Comparison of ENCODE assay signal across 8 mouse cellular contexts in the genomic region with DNA sequence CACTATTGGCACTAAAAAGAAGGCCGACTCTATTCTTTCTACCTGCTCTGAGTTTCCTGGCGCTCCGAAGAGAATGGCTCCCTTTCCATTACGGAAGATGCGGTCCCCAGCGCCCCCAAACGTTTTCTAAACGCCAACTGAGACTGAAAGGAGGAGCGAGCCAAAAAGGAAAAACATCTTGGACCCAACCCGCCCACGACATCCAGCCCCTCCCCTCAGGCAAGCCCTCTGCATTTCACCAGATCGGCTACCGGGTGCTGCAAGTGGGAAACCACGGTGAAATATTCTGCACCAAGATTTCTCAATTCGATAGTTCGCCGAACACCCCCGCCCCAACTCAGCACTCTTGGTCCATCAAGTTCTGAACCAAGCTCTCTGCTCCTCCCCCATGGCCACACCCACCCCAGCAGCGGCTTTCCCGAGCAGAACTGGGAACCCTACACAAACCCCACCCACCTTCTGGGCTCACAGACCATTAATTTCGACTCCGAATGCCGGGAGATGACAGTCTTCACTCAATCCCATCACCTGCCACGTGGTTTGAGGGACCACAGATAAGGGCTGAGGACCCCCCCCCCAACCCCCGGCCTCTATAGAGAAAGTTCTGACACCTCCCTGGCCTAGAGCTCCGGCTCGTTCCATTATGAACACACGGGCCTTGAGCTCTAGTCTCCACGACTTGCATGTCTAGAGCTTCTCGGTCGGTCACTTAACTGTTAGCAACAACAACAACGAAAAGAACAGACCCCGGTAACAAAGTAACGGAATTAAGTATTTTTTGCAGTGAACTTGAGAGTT. TPM values are rescaled to one million over a fixed set of nuclear protein-coding genes. Genes with fewer than 3 reads are reported as not detected.
DNase-seq lines count a peak whose midpoint lies in the region; ATAC-seq and TF ChIP-seq lines count a peak whose summit lies in the region.

No protein-coding gene starts in this region.

- H3K4me3 ChIP-seq in intestine, embryonic 16.5 days (ENCODE audit: low read length), result peak overlapping the region; percentile 80
- H3K4me3 ChIP-seq in limb, embryonic 13.5 days, result peak overlapping the region; percentile 77
- peak overlapping the region; percentile 87 for H3K4me3 ChIP-seq in midbrain, embryonic 15.5 days
- H3K4me3 ChIP-seq in spleen, adult 2 months (ENCODE audit: extremely low read depth, insufficient read depth, insufficient read length), result peak overlapping the region; percentile 97

- peaks cover 14% of the 10 kb centered on the region; the same call in 1 of the 2 replicates for H3K4me1 ChIP-seq in intestine, embryonic 16.5 days (ENCODE audit: control insufficient read depth, insufficient read depth, low read length)
- H3K4me1 ChIP-seq in limb, embryonic 13.5 days, result peaks cover 22% of the 10 kb centered on the region
- H3K4me1 ChIP-seq in midbrain, embryonic 15.5 days, result peaks cover 35% of the 10 kb centered on the region
- peaks cover 31% of the 10 kb centered on the region for H3K4me1 ChIP-seq in spleen, adult 2 months (ENCODE audit: control insufficient read depth, insufficient read depth, insufficient read length)

- WGBS in intestine, embryonic 16.5 days, result under 1% methylated on average over 34 of the region's 34 CpGs
- WGBS in limb, embryonic 13.5 days, result under 1% methylated on average over 34 of the region's 34 CpGs
- under 1% methylated on average over 34 of the region's 34 CpGs for WGBS in midbrain, embryonic 15.5 days
- 2% methylated on average over 34 of the region's 34 CpGs for WGBS in spleen, adult 2 months

- H3K9me3 ChIP-seq in intestine, embryonic 16.5 days (ENCODE audit: control insufficient read depth, low read length), result no peaks in the 10 kb centered on the region
- H3K9me3 ChIP-seq in limb, embryonic 13.5 days, result no peaks in the 10 kb centered on the region
- H3K9me3 ChIP-seq in midbrain, embryonic 15.5 days, result no peaks in the 10 kb centered on the region

- peak overlapping the region; percentile 92 for H3K9ac ChIP-seq in intestine, embryonic 16.5 days (ENCODE audit: low read depth, low read length)
- H3K9ac ChIP-seq in limb, embryonic 13.5 days, result peak overlapping the region; percentile 87
- peak overlapping the region; percentile 91 for H3K9ac ChIP-seq in midbrain, embryonic 15.5 days

- intact Hi-C loops in gastrocnemius, postnatal 36 days (cut with DNase I), result loop anchor here (2.0 to 5.0 kb wide), 5 partner anchors 39 to 456 kb away; a partner anchor contains a TSS

- TF ChIP-seq CTCF in spleen, adult 2 months (IDR thresholded peaks at IDR 0.05; ENCODE audit: extremely low read depth, insufficient read depth, insufficient read length, insufficient replicate concordance), result peak; percentile 7; the same call in 1 of the 2 replicates

- peak overlapping the region; percentile 95 for H3K4me2 ChIP-seq in intestine, embryonic 16.5 days (ENCODE audit: low read depth, low read length)
- H3K4me2 ChIP-seq in limb, embryonic 13.5 days (replicated peaks), result peak overlapping the region; percentile 90
- peak overlapping the region; percentile 95 for H3K4me2 ChIP-seq in midbrain, embryonic 15.5 days

- TF ChIP-seq POLR2A in spleen, adult 2 months (IDR thresholded peaks at IDR 0.05; ENCODE audit: low read depth, low read length), result peak; percentile 16; the same call in 1 of the 2 replicates

- H3K27me3 ChIP-seq in intestine, embryonic 16.5 days (replicated peaks; ENCODE audit: control insufficient read depth, insufficient read depth, low read length), result no peaks in the 10 kb centered on the region
- no peaks in the 10 kb centered on the region for H3K27me3 ChIP-seq in limb, embryonic 13.5 days
- H3K27me3 ChIP-seq in midbrain, embryonic 15.5 days (replicated peaks), result no peaks in the 10 kb centered on the region
- H3K27me3 ChIP-seq in spleen, adult 2 months (ENCODE audit: control insufficient read depth, insufficient read depth, low read length), result no peaks in the 10 kb centered on the region

- no peak for ATAC-seq in cerebellum, adult (ENCODE audit: insufficient number of reproducible peaks, low FRiP score, low TSS enrichment)
- ATAC-seq in intestine, embryonic 16.5 days, result no peak
- no peak for ATAC-seq in limb, embryonic 13.5 days (ENCODE audit: low FRiP score, low read depth)
- ATAC-seq in midbrain, embryonic 15.5 days (replicated peaks), result no peak

- DNase-seq in cerebellum, adult 11 months, result peak; percentile 76
- peak; percentile 76 for DNase-seq in embryo, embryonic 9.5 days (ENCODE audit: extremely low spot score)
- DNase-seq in gastrocnemius, postnatal 36 days, result peak; percentile 81 to 86
- DNase-seq in spleen, adult 2 months (ENCODE audit: low read depth in 1 of 2, low spot score in 2 of 2), result peak; percentile 28 to 80

- peak overlapping the region; percentile 98 for H3K27ac ChIP-seq in intestine, embryonic 16.5 days (ENCODE audit: low read length)
- 0 out of 2 replicates have a peak overlapping the region, but pooled peaks have one; percentile 85 for H3K27ac ChIP-seq in limb, embryonic 13.5 days
- peak overlapping the region; percentile 92 for H3K27ac ChIP-seq in midbrain, embryonic 15.5 days
- peak overlapping the region; percentile 99 for H3K27ac ChIP-seq in spleen, adult 2 months (ENCODE audit: insufficient read depth, low read length)

- no peaks in the 10 kb centered on the region for H3K36me3 ChIP-seq in intestine, embryonic 16.5 days (ENCODE audit: control insufficient read depth, insufficient read depth, low read length)
- no peaks in the 10 kb centered on the region for H3K36me3 ChIP-seq in limb, embryonic 13.5 days
- no peaks in the 10 kb centered on the region for H3K36me3 ChIP-seq in midbrain, embryonic 15.5 days (replicated peaks)
- no peaks in the 10 kb centered on the region for H3K36me3 ChIP-seq in spleen, adult 2 months (ENCODE audit: control insufficient read depth, insufficient read depth, low read length)

RNA-seq across cellular contexts. Expression of a gene that starts 2.3 kb away (rescaled TPM):
- 10 to 100 TPM; 42.3 to 47.7 TPM for total RNA-seq in gastrocnemius, postnatal 36 days (2021)
- 23.1 and 23.3 TPM in 2 replicates for polyA plus RNA-seq in intestine, embryonic 16.5 days (2015; fragmentation: Nextera tagmentation; extraction: Ambion mirVana)
- polyA plus RNA-seq in limb, embryonic 13.5 days (2015; fragmentation: Nextera tagmentation; extraction: Ambion mirVana), result 20.1 and 20.9 TPM in 2 replicates
- polyA plus RNA-seq in midbrain, embryonic 15.5 days (2015; fragmentation: Nextera tagmentation; extraction: Ambion mirVana), result 21.7 and 23.4 TPM in 2 replicates
- polyA plus RNA-seq in spleen, adult 2 months (2012; rRNA removed), result 72.0 and 89.0 TPM in 2 replicates

RNA-seq across cellular contexts. Expression of a gene that starts 19.7 kb away (rescaled TPM):
- not detected for total RNA-seq in gastrocnemius, postnatal 36 days (2021)
- not detected in 2 replicates for polyA plus RNA-seq in intestine, embryonic 16.5 days (2015; fragmentation: Nextera tagmentation; extraction: Ambion mirVana)
- polyA plus RNA-seq in limb, embryonic 13.5 days (2015; fragmentation: Nextera tagmentation; extraction: Ambion mirVana), result 0.14 TPM in 1 of 2 replicates, not detected in the other
- polyA plus RNA-seq in midbrain, embryonic 15.5 days (2015; fragmentation: Nextera tagmentation; extraction: Ambion mirVana), result 0.17 and 0.23 TPM in 2 replicates
- not detected in 2 replicates for polyA plus RNA-seq in spleen, adult 2 months (2012; rRNA removed)
